Mouse (Mus musculus) liver, adult (tissue): ENCODE data around the gene Akap8l.

Experiments used
- GATA4 ChIP-seq: IDR thresholded peaks from 2 replicates; pipeline ENCODE4 v1.6.1; 2014; ENCODE audit warnings: mild to moderate bottlenecking, low read length; ENCODE audit not compliant: insufficient replicate concordance

Akap8l gene

GRCm38 (mm10) chr17:32364850-32365249 is 14.4 kb upstream of the Akap8l start:
- TF ChIP-seq GATA4: no peak

DNA sequence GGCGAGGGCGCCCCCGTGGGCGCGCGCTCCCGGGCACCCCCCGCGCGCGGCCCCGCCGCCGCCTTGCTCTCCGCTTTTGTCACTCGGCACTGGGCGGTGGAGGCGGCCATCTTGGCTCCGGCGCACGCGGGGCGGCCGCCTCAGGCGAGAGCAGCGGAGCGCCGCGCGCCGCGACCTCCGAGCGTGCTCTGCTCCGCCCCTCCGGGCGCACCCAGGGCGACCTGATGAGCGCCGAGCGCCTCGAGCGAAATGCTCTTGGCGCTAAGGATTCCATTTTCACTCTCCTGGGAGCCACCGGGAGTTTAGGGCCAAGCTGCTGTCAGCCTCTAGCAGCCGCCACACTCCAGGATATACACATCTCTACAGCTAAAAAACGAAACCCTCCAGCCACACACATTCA is 13.9 kb upstream of the Akap8l start:
- no peak for TF ChIP-seq GATA4

- TF ChIP-seq GATA4: no peak
These were observed 13.5 kb upstream of the Akap8l start for GRCm38 (mm10) chr17:32363821-32364301.

DNA sequence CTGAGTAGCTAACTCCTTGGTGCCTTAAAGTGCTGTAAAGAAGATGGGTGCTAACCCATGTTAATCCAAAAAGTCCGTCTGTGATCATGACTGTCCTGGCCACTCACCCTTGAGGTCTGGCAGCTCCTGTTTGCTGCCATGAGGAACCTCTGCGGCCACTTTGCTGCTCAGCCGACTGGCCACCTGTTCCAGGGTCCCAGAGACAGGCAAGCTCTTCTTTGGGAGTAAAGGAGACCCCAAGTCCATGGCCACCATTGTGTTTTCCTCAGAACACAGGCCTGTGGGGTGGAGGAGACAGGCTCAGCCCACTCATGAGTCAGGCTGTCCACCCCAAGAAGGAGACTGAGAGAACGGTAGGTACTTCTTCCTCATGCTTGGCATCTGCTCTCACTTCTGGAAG is 12.3 kb upstream of the Akap8l start:
- TF ChIP-seq GATA4: no peak

DNA sequence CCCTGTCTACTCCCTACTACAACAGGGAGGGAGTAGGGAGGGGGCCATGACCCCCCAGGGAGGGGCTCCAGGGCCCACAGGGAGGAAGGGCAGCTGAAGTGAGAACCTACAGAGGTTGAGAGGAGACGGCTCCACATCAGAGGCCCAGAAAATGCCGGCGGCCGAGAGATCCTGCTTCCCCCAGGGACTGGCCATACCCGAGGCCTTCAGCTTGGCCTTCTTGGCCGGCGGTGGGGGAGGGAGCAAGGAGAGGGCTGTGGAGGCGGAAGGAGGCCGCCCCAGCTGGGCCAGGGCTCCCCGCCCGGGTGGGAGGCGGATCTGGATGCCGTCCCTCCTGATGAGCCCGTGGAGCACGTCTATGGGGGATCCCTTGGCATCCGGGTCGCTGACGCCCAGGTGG is 9.5 kb upstream of the Akap8l start:
- no peak for TF ChIP-seq GATA4

DNA sequence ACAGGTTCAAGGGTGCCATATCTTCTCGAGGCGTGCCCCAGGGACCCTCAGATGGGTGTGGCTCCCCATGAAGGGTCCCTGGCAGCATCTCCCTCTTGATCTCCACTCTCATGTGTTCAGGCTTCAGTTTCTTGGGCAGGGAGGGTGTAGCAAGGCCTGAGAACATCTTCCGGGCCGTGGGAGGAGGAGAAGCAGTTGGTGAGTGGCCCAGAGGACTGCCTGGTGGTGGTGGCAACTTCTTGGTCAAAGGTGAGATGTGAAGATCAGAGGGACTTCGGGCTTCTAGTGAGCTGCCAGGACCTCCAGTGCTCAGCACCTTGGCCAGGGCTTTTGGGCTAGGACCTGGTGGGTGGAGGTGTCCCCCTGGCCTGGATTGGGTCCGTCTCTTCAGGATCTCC is 8.5 kb upstream of the Akap8l start:
- TF ChIP-seq GATA4: no peak

DNA sequence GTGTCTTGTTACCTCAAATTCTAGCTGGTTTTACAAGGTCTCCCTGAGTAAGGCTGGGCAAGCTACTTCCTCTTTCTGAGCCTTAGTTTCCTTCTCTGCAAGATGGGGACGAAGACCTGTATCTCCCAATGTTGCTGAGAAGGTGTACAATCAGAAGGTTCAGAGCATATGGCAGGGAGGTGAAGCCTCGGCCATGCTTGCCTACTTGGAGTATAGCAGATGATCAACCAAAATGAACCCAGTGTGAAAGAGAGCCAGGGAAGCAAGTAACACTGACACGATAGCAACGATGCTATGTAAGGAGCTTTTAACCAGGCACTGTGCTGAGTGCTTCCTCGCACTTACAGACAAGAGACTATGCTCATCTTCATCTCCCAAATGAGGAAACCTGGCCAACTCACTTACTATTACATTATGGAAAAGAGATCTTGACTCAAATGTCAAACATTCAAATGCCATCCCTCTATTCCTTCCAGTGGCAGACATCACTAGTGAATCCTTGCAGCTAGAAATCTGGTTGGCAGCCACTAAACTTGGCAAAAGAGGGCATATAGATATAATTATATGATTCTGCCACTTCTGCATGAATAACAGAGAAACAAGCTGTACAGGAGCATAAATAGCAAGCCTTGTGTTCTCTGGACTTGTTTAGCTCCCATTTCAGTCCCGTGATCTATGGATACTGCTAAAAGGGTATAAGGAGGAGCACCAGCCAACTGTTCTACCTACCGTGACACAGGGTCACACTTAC is 8.0 kb upstream of the Akap8l start:
- TF ChIP-seq GATA4: no peak

DNA sequence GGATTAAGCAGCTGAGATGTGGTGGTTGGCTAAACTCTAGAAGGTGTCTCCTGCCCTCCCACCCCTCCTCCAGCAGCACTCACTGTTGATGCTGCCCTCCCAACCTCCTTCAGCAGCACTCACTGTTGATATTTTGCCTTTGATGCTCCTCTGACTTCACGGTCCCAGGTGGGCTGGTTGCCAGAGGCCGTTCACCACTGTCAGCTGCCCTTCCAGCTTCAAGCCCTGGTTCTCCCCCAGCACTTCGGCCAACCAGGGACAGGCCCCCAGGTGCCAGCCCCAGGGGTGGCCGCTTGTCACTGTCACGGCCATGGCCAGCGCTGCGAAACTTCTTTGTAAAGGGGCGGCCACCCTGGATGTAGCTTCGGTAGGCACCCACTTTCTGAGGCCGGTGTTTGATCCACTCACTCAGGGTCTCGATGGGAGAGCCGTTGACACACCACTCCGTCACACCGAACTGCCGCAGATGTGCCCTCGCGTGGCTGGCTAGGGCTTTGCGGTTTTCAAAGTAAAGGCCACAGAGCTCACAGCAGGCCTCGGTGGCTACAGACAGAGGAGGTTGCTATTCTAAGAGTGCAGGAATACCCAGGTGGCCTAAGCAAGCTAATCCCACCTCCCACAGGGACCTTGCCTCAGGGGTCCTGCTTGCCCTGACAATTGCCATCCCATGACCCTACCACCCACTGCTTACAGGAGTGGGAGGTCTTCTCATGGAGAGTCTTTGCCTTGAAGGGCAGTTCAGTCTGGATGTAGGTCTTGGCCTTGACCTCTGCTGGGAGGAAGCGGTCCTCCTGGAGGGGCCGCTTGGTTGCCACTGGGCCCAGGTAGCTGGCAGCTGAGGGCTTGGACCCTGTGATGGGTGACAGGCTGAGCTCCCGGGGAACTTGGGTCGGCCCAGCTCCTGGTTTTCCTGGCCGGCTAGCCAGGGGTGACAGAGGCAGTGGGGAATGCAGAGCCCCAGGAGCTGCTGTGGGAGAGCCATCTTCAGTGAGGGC is 6.7 kb upstream of the Akap8l start:
- no peak for TF ChIP-seq GATA4

DNA sequence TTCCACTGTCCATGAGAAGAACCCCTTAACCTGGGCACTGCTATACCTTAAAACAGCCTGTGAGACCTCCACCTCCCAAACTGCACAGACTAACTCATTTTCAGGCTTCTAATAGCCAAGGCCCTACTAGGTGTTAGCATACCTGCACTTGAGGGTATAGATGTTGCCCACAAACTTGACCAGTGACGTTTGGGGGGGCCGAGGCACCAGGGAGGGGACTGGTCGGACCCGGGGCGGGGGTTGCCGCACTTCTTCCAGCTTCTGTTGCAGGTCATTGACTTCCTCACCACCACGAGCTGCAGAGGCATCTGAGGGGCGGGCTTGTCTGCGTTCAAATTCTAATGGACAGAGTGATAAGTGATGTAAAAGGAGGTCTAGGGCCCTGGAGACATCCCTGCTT is 5.9 kb upstream of the Akap8l start:
- no peak for TF ChIP-seq GATA4

DNA sequence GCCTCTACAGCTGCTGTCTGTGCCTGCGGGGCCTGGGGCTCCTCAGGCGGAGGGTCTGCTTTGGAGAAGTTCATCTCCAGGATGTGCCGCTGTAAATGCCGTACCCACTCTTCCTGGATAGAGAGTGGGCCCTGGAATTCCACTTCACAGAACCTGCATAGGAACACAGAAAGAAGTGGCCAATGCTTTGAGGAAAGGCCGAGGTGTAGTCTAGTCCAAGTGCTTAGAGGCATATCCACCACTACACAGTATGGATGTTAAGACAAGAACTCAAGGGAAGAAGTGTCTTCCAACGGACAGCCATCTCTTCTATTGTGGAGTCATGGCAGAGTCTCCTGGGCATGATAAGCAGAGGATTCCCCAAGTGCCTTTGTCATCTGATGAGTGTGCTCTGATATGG is 4.6 kb upstream of the Akap8l start:
- TF ChIP-seq GATA4: no peak

DNA sequence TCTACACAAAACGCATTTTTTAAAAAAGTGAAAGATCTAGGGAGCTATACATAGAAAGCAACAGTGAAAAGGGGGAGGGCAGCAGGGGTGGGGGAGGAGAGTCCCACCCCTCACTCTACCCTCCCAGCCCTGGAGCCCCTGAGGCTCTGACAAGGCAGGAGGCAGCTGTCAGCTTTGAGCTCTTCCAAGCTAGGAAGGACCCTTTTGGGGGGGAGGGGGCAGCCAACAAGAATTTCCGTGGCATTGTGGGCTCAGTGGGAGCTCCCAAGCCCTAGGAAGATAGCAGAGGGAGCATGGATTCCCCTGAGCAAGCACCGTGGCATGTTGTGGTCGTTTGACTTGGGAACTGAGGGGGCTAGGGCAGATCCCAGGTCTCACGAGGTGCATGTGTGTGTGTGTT is 3.8 kb upstream of the Akap8l start:
- TF ChIP-seq GATA4: no peak

DNA sequence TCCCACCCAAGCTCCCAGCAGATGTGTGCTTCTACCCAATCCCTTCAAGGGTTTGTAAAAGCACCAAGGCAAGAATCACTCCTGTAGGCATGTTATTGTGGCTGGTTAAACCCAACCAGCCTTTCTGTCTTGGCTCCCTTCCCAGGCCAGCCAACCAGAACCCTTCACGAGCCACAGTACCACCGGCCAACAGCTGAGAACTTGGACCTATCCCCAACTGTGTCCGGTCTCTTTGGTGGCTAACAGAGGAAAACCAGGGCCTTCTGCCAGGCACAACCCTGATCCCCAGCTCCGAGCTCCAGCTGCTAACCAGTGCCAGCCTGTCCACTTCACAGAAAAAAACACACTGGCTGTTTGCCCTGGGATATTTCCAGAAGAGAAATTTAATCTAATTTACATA is 3.3 kb upstream of the Akap8l start:
- no peak for TF ChIP-seq GATA4

GRCm38 (mm10) chr17:32351726-32352125 is 1.3 kb upstream of the Akap8l start:
- TF ChIP-seq GATA4: no peak

GRCm38 (mm10) chr17:32351269-32351668 is 862 bp upstream of the Akap8l start:
- no peak for TF ChIP-seq GATA4

DNA sequence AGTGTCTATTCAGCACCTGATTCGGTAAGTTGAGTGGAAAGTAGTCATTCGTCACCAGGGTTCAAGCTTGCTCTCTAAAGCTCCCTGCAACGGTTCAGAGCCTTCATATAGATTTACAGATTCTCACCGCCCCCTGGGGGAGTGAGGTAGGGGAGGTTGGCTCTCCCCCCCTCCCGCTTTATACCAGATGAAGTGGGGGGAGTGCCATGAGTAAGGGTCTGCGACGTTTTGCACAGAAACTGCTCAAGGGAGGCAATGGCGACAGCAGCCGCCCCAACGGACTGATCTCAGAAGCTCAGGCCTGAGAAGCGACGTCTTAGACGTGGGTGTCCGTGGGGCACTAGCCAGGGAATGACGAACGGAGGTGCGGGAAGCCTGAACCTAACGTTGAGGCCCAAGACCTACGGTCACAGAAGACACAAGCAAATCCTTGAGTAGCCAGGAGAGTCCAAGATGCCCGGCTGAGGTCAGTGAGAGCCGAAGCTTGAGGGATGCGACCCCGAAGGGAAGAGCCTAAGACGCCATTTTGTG is 491 bp downstream of the Akap8l start:
- no peak for TF ChIP-seq GATA4
